In the genomic region with DNA sequence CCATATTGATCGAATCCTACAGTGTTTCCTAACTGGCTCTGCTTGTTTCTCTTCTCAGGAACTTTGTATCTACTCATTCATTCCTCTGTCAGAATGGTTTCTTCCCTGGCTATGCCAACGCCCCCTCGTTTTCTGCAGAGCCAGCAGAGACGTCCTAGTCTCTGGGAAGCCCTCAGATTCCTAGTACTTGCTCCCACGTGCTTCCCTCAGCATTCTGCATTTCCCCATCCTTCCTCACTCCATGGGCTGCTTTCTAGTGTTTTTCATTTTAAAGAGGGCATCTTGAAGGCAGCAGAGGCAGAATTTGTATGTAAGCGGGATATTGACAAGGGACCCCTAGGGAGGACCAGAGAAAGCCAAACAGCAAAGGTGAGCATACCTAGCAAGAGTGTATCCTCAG, we compare ENCODE assay signal across 9 mouse cellular contexts.
"Had no signal": no experiment of that assay in that cellular context is flagged by ENCODE, and none has a peak within 500 bp of the region (broad histone marks: within the 10 kb centered on the region; RNA-seq: fewer than 3 reads in every experiment).

No protein-coding gene starts in this region.

- DNase-seq: kidney, adult 18-20 months; kidney, adult 9 months; kidney, postnatal 14 days; kidney, postnatal 4 days; liver, postnatal 0 days; lung, embryonic 14.5 days; thymus, adult 2 months; thymus, postnatal 14 days; thymus, postnatal 4 days had no signal
